Mouse (Mus musculus): Measurements from ENCODE around the gene Fbxw2. TPM values are rescaled to one million over a fixed set of nuclear protein-coding genes. Genes with fewer than 3 reads are reported as not detected.
"Not testable (repeated sequence)": the region's sequence is repeated elsewhere in the genome, so short reads cannot be mapped to it uniquely, and the experiment has no call there.

Fbxw2 gene
- 100 to 1,000 TPM in 1 of 2 experiments, 10 to 100 TPM in 1; 97.1 to 103 TPM for total RNA-seq (2021)

- intact Hi-C loops (cut with DNase I) = loop anchor here (5.0 kb wide), 1 partner anchor 281 kb away; the partner anchor contains the start of gene Cntrl
- peak; percentile 91 to 95 for DNase-seq (ENCODE audit: extremely low spot score in 1 of 2, low spot score in 2 of 2)
Measured at GRCm38 (mm10) chr2:34825827-34826459, at the start of gene Fbxw2. Gene Fbxw2 (minus strand): TSS chr2:34826311.

- intact Hi-C loops (cut with DNase I) = no loop called here
- DNase-seq (ENCODE audit: extremely low spot score in 1 of 2, low spot score in 2 of 2) = no peak
Measured at GRCm38 (mm10) chr2:34874816-34875345, 48.8 kb upstream of the Fbxw2 start, which contains the start of gene Psmd5. Gene Psmd5 (minus strand): TSS chr2:34874968.

GRCm38 (mm10) chr2:34874271-34874670 is 48.2 kb upstream of the Fbxw2 start, which contains the start of gene Cutal:
Gene Cutal (plus strand): TSS chr2:34874396.
- intact Hi-C loops (cut with DNase I) = no loop called here
- peak in 1 of 2 experiments; percentile 43 for DNase-seq (ENCODE audit: extremely low spot score in 1 of 2, low spot score in 2 of 2)

- intact Hi-C loops (cut with DNase I) = loop anchor here (2.0 kb wide), 1 partner anchor 238 kb away; the partner anchor contains the start of gene Cntrl
Measured at GRCm38 (mm10) chr2:34870520-34871474, 44.7 kb upstream of the Fbxw2 start.

GRCm38 (mm10) chr2:34869680-34870079 is 43.6 kb upstream of the Fbxw2 start:
- DNase-seq (ENCODE audit: extremely low spot score in 1 of 2, low spot score in 2 of 2) = no peak
- intact Hi-C loops (cut with DNase I) = loop anchor here (2.0 kb wide), 1 partner anchor 239 kb away; the partner anchor contains the start of gene Cntrl

More at GRCm38 (mm10) chr2:34870520-34871474, 44.7 kb upstream of the Fbxw2 start:
- DNase-seq (ENCODE audit: extremely low spot score in 1 of 2, low spot score in 2 of 2) = peak; percentile 92 to 96

- no peak for DNase-seq (ENCODE audit: extremely low spot score in 1 of 2, low spot score in 2 of 2)
- intact Hi-C loops (cut with DNase I) = no loop called here
Measured at GRCm38 (mm10) chr2:34857728-34858127, 31.6 kb upstream of the Fbxw2 start.

GRCm38 (mm10) chr2:34855265-34855664 is 29.2 kb upstream of the Fbxw2 start:
- intact Hi-C loops (cut with DNase I) = no loop called here
- no peak for DNase-seq (ENCODE audit: extremely low spot score in 1 of 2, low spot score in 2 of 2)

GRCm38 (mm10) chr2:34847702-34848101 is 21.6 kb upstream of the Fbxw2 start:
- intact Hi-C loops (cut with DNase I) = no loop called here

GRCm38 (mm10) chr2:34843211-34843939 is 17.3 kb upstream of the Fbxw2 start:
- peak in 1 of 2 experiments; percentile 68 for DNase-seq (ENCODE audit: extremely low spot score in 1 of 2, low spot score in 2 of 2)

More at GRCm38 (mm10) chr2:34847702-34848101, 21.6 kb upstream of the Fbxw2 start:
- no peak for DNase-seq (ENCODE audit: extremely low spot score in 1 of 2, low spot score in 2 of 2)

GRCm38 (mm10) chr2:34841706-34842105 is 15.6 kb upstream of the Fbxw2 start:
- peak; percentile 38 to 45 for DNase-seq (ENCODE audit: extremely low spot score in 1 of 2, low spot score in 2 of 2)
- intact Hi-C loops (cut with DNase I) = no loop called here

More at GRCm38 (mm10) chr2:34843211-34843939, 17.3 kb upstream of the Fbxw2 start:
- intact Hi-C loops (cut with DNase I) = no loop called here

GRCm38 (mm10) chr2:34840143-34840542 is 14.0 kb upstream of the Fbxw2 start:
- DNase-seq (ENCODE audit: extremely low spot score in 1 of 2, low spot score in 2 of 2); intact Hi-C loops (cut with DNase I): not testable (repeated sequence)

- intact Hi-C loops (cut with DNase I) = no loop called here
Measured at GRCm38 (mm10) chr2:34835669-34836068, 9.6 kb upstream of the Fbxw2 start.

GRCm38 (mm10) chr2:34833624-34834023 is 7.5 kb upstream of the Fbxw2 start:
- intact Hi-C loops (cut with DNase I) = no loop called here
- no peak for DNase-seq (ENCODE audit: extremely low spot score in 1 of 2, low spot score in 2 of 2)

More at GRCm38 (mm10) chr2:34835669-34836068, 9.6 kb upstream of the Fbxw2 start:
- DNase-seq (ENCODE audit: extremely low spot score in 1 of 2, low spot score in 2 of 2) = no peak

- intact Hi-C loops (cut with DNase I); DNase-seq (ENCODE audit: extremely low spot score in 1 of 2, low spot score in 2 of 2): not testable (repeated sequence)
Measured at GRCm38 (mm10) chr2:34832766-34833457, 6.8 kb upstream of the Fbxw2 start, which contains the start of gene Gm34653. Gene Gm34653 (plus strand): TSS chr2:34833007.

GRCm38 (mm10) chr2:34830066-34830465 is 4.0 kb upstream of the Fbxw2 start:
- DNase-seq (ENCODE audit: extremely low spot score in 1 of 2, low spot score in 2 of 2); intact Hi-C loops (cut with DNase I): not testable (repeated sequence)

GRCm38 (mm10) chr2:34828026-34828425 is 1.9 kb upstream of the Fbxw2 start:
- intact Hi-C loops (cut with DNase I) = loop anchor here (5.0 kb wide), 1 partner anchor 279 kb away; the partner anchor contains the start of gene Cntrl
- no peak for DNase-seq (ENCODE audit: extremely low spot score in 1 of 2, low spot score in 2 of 2)

GRCm38 (mm10) chr2:34827591-34827990 is 1.5 kb upstream of the Fbxw2 start:
- intact Hi-C loops (cut with DNase I) = loop anchor here (5.0 kb wide), 1 partner anchor 280 kb away; the partner anchor contains the start of gene Cntrl
- no peak for DNase-seq (ENCODE audit: extremely low spot score in 1 of 2, low spot score in 2 of 2)

All from left cerebral cortex, postnatal 10 days (tissue).